Mouse (Mus musculus) thymus, adult 2 months (tissue): ENCODE data around the gene 2410002F23Rik.

Experiments
- CTCF ChIP-seq: fragments of 200-500 bp; IDR thresholded peaks from 2 replicates; pipeline ENCODE4 v1.5.1; 2012; ENCODE audit warnings: mild to moderate bottlenecking, control low read depth, low read length, moderate library complexity, borderline replicate concordance; ENCODE audit not compliant: control insufficient read depth, poor library complexity, insufficient read depth; ENCODE audit errors: extremely low read depth
- POLR2A ChIP-seq: fragments of 200-500 bp; IDR thresholded peaks from 2 replicates; pipeline ENCODE4 v1.6.1; 2012; ENCODE audit warnings: mild to moderate bottlenecking, low read length, control low read depth, moderate library complexity; ENCODE audit not compliant: control insufficient read depth, poor library complexity, insufficient read depth; ENCODE audit errors: extremely low read depth

DNA sequence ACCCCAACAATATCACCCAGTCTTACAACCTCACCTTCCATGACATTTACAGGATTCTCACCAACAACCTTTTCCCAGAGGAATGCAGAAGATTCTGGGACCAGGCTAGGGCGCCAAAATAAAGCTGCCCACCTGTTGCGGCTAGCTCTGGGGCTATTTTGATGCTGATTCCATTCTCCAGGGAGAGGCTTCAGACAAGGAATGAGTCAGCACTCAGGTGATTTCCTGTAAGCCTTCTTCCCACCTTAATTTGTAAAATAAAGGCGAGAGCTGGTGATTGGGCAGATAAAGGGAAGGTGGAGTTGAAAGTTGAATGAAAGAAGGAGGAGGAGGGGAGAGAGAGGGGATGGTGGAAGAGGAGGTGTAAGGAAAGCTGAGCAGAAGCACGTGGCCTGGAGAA lies 44.9 kb downstream of the 2410002F23Rik start:
- TF ChIP-seq CTCF (no peak), POLR2A (no peak)
